Mouse (Mus musculus) adrenal gland, adult (tissue): Measurements from ENCODE around the gene Cfap299.

Experiments
- DNase-seq, 2 experiments: peaks; one replicate each; pipeline ENCODE4 v3.0.0; 2022 to 2023; ENCODE audit warnings: low spot score in 1 of 2; ENCODE audit not compliant: inconsistent age in 2 of 2

Gene Cfap299

GRCm38 (mm10) chr5:98804761-98805160 lies 475.7 kb downstream of the Cfap299 start:
- no peak for DNase-seq

GRCm38 (mm10) chr5:98806492-98806891 lies 477.4 kb downstream of the Cfap299 start:
- DNase-seq: no peak

DNA sequence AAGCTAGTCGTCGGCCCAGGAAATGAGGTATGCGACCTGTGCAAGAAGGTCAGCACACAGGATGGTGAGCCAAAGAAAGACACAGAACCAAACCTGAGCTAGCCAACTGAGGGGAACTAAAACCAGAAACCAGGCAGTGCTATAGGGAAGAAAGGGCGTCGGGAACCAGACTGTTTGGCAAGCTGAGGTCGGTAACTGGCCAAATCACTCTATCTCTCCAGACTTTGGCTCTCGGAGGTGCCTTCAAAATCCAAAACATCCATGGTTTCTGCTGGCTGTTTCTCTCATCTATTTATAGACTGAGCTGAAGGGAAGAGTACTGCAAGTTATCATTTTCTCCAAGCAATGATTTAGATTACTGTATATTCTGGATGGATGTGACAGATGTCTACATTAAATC lies 477.9 kb downstream of the Cfap299 start:
- no peak for DNase-seq

DNA sequence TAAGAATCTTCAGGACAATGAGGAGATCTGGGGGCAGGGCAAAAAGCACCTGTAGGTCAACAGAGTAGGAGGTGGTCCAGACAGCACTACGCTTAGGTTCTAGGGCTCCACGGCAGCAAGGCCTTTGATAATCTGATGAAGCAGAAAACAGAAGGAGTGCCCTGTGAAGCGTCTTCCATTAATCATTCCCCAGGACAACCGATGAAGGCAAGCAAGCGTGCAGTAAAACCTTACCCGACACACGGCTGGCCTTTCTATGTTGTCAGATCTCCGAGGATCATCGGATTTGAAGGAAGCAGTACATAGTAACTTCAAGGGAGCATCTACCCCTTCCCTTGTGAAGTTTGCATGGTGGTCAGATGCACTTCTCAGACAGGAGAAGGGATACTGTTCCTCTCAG lies 478.8 kb downstream of the Cfap299 start:
- DNase-seq: no peak

- DNase-seq: no peak
These were observed 483.3 kb downstream of the Cfap299 start for GRCm38 (mm10) chr5:98812380-98812779.

DNA sequence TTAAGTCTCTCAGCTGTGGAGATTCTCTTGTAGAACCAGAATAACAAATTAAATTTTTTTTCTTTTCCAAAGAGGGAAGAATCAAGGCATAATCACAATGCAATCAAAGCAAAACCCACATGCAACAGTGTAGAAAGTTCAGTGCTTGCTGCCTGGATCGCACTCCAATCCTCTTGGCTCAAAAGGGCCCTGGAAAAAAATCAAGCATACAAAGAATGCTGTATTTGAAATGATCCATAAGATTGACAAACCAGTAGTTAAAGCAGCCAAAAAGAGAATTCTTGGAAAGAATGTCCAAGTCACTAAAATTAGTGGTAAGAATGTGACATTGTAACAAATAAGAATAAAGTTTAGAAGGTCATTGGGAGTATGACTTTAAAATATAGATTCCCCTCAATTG lies 486.2 kb downstream of the Cfap299 start:
- DNase-seq: no peak

DNA sequence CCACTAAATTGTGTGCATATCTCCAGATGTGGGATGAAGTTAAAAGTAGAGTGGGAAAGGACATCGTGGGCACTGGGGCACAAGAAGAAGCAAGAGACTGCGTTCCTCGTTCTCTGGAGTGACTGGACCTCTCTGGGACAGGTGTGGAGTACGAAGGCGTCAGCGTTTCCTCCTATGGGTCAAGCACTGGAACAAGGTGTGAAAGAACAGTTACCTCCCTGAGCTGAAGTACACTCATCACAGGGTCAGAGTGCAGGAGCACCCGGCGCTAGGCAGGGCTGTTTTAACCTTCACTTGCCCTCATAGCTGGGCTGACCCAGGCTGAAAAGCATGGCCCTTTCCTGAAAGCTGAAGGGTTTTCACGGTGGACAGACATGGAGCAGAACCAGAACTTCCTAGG lies 504.7 kb downstream of the Cfap299 start:
- DNase-seq: no peak

- DNase-seq: no peak
These were observed 505.2 kb downstream of the Cfap299 start for GRCm38 (mm10) chr5:98834300-98834699.

DNA sequence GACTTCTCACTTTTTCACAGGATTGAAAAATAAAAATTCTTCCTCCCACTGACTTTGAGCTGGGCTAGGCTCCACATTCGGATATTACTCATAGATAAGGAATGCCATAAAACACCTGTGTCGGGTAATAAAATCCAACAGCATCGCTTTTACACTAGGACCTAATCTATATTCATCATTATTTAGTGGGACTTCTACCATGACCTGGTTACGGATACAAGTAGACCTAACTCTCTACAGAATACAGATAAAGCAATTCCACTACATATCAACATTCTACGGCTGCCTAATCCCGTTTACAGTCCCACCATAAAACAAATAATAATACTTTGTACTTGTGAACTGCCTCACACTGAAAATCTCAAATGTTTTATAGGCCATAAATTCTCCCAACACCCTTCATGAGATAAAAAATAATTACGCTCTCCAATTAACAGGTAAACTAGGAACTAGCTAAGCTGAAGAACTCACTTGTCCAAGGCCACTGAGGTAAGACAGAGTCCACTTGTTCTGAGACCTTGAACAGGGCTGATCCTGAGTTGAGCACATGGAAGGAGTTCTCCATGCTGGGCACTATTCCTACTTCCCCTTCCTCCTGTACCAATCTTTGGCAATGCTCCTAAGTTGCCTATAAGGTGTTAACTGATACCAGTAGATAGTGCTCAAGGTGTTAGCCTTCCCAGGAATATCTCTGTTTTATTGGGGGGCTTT lies 513.7 kb downstream of the Cfap299 start:
- no peak for DNase-seq

GRCm38 (mm10) chr5:98844664-98845063 lies 515.6 kb downstream of the Cfap299 start:
- DNase-seq: no peak
